Mouse (Mus musculus) cerebellum, adult (tissue): ENCODE measurements around the gene Olfr52.
"Not testable (repeated sequence)": the region's sequence is repeated elsewhere in the genome, so short reads cannot be mapped to it uniquely, and the experiment has no call there.

Source experiments
- ATAC-seq: cut with Nextera tagmentation; 2 replicates; pipeline ENCODE4 v1.9.2; 2017; ENCODE audit warnings: mild to moderate bottlenecking, moderate library complexity, mixed read lengths; ENCODE audit not compliant: insufficient number of reproducible peaks, low FRiP score, low TSS enrichment

Olfr52 gene

GRCm38 (mm10) chr2:86185583-86185982 is at the start of gene Olfr52:
Olfr52 (minus strand) TSS chr2:86185683.
- no peak for ATAC-seq

GRCm38 (mm10) chr2:86231301-86231700 is 45.8 kb upstream of the Olfr52 start, which contains the start of gene Olfr1047:
Olfr1047 (minus strand) TSS chr2:86231401.
- no peak for ATAC-seq

GRCm38 (mm10) chr2:86219214-86219613 is 33.7 kb upstream of the Olfr52 start, which contains the start of gene Olfr1046:
Olfr1046 (minus strand) TSS chr2:86219314.
- no peak for ATAC-seq

- no peak for ATAC-seq
These were observed 17.4 kb upstream of the Olfr52 start, which contains the start of gene Olfr1045 for GRCm38 (mm10) chr2:86202909-86203308. Olfr1045 (minus strand) TSS chr2:86203009.

GRCm38 (mm10) chr2:86195863-86196262 is 10.4 kb upstream of the Olfr52 start:
- no peak for ATAC-seq

- ATAC-seq: no peak
These were observed 5.5 kb downstream of the Olfr52 start for GRCm38 (mm10) chr2:86179950-86180349.

- no peak for ATAC-seq
These were observed 7.8 kb downstream of the Olfr52 start, which contains the start of gene Olfr1044 for GRCm38 (mm10) chr2:86177720-86178119. Olfr1044 (minus strand) TSS chr2:86177820.

GRCm38 (mm10) chr2:86175422-86175821 is 10.1 kb downstream of the Olfr52 start:
- ATAC-seq: not testable (repeated sequence)

GRCm38 (mm10) chr2:86167422-86167821 is 18.1 kb downstream of the Olfr52 start, which contains the start of gene Olfr1043:
Olfr1043 (minus strand) TSS chr2:86167522.
- ATAC-seq: no peak

- no peak for ATAC-seq
These were observed 23.7 kb downstream of the Olfr52 start, which contains the start of gene Olfr1042 for GRCm38 (mm10) chr2:86161738-86162137. Olfr1042 (minus strand) TSS chr2:86161838.

- ATAC-seq: no peak
These were observed 38.9 kb downstream of the Olfr52 start, which contains the start of gene Olfr1040 for GRCm38 (mm10) chr2:86146632-86147031. Olfr1040 (minus strand) TSS chr2:86146732.

- ATAC-seq: no peak
These were observed 49.7 kb downstream of the Olfr52 start, which contains the start of gene Olfr1039 for GRCm38 (mm10) chr2:86135828-86136227. Olfr1039 (minus strand) TSS chr2:86135928.
